Mouse (Mus musculus) forebrain, postnatal 0 days (tissue): ENCODE measurements around the gene Hdac11. TPM values are rescaled to one million over a fixed set of nuclear protein-coding genes. Genes with fewer than 3 reads are reported as not detected.

Experiments used
- ATAC-seq: fragments of 200-750 bp; cut with Nextera tagmentation; 2 replicates; pipeline ENCODE4 v1.8.0; 2017; ENCODE audit warnings: mild to moderate bottlenecking, moderate library complexity
- DNase-seq: peaks from one replicate; pipeline ENCODE4 v3.0.0-alpha.2; 2015
- H3K27ac ChIP-seq: fragments of 300-500 bp; sonication (generic); 2 replicates; pipeline ENCODE4 v1.5.1; 2014; ENCODE audit warnings: low read depth, mild to moderate bottlenecking, antibody characterized with exemption, low read length, moderate library complexity, mixed read lengths
- H3K27me3 ChIP-seq: fragments of 300-500 bp; sonication (generic); 2 replicates; pipeline ENCODE4 v1.6.1; 2014; ENCODE audit warnings: mild to moderate bottlenecking, low read length, mixed read lengths; ENCODE audit not compliant: insufficient read depth
- H3K36me3 ChIP-seq: fragments of 300-500 bp; sonication (generic); 2 replicates; pipeline ENCODE4 v1.6.1; 2014; ENCODE audit warnings: mild to moderate bottlenecking, moderate library complexity; ENCODE audit not compliant: insufficient read depth
- H3K4me1 ChIP-seq: fragments of 300-500 bp; sonication (generic); 2 replicates; pipeline ENCODE4 v1.6.1; 2014; ENCODE audit warnings: antibody characterized with exemption; ENCODE audit not compliant: insufficient read depth
- H3K4me2 ChIP-seq: fragments of 300-500 bp; sonication (generic); 2 replicates; pipeline ENCODE4 v1.6.1; 2014; ENCODE audit warnings: low read depth, mild to moderate bottlenecking, moderate library complexity
- H3K4me3 ChIP-seq: fragments of 300-500 bp; sonication (generic); 2 replicates; pipeline ENCODE4 v1.5.1; 2014; ENCODE audit warnings: low read depth, low read length, mixed read lengths
- H3K9ac ChIP-seq: fragments of 300-500 bp; sonication (generic); 2 replicates; pipeline ENCODE4 v1.6.1; 2014; ENCODE audit warnings: mild to moderate bottlenecking
- H3K9me3 ChIP-seq: fragments of 300-500 bp; sonication (generic); 2 replicates; pipeline ENCODE4 v1.6.1; 2016; ENCODE audit warnings: low read length
- CTCF ChIP-seq: sonication (generic); IDR thresholded peaks from 2 replicates; pipeline ENCODE4 v1.5.1; 2016; ENCODE audit warnings: antibody characterized with exemption, control low read depth, low read depth
- WGBS: fragments of 180-500 bp; shearing (Covaris S2); extraction: QIAGEN DNeasy Blood & Tissue Kit; methylation state at CpG from one replicate; pipeline ENCODE4 v1.1.7; 2014; 5-methylcytosine and 5-hydroxymethylcytosine counted together
- polyA plus RNA-seq: library from polyadenylated mRNA; unstranded; fragments of >200 nt; fragmentation: Nextera tagmentation; extraction: Ambion mirVana; gene quantifications from 2 replicates; pipeline ENCODE4 v1.2.1, GENCODE M21; 2015
- total RNA-seq: library from RNA; depleted of rRNA; stranded (reverse); fragments of >200 nt; gene quantifications from 2 replicates; pipeline ENCODE4 v1.2.3, GENCODE M21; 2014; rRNA removed

Gene Hdac11
- total RNA-seq = 70.3 and 81.0 TPM in 2 replicates
- polyA plus RNA-seq = 27.4 and 34.5 TPM in 2 replicates

GRCm38 (mm10) chr6:91156554-91157236, at the start of gene Hdac11:
Hdac11 (plus strand) TSS chr6:91156665.
- peak; percentile 86 for ATAC-seq
- under 1% methylated on average over 38 of the region's 42 CpGs for WGBS
- peak within 1 kb of the TSS; percentile 78 for H3K9ac ChIP-seq

GRCm38 (mm10) chr6:91108301-91108916, 48.1 kb upstream of the Hdac11 start:
- DNase-seq = no peak

More at GRCm38 (mm10) chr6:91156554-91157236, at the start of gene Hdac11:
- H3K9me3 ChIP-seq = no peaks in the 10 kb centered on the region
- peak within 1 kb of the TSS; percentile 83 for H3K27ac ChIP-seq
- peak within 1 kb of the TSS; percentile 90 for H3K4me2 ChIP-seq
- DNase-seq = peak; percentile 88
- H3K27me3 ChIP-seq = no peaks in the 10 kb centered on the region
- TF ChIP-seq CTCF = 0 out of 2 replicates have a peak, but pooled peaks have one; percentile 9
- peaks cover 58% of the 10 kb centered on the region for H3K4me1 ChIP-seq
- peak within 1 kb of the TSS; percentile 58 for H3K4me3 ChIP-seq
- no peaks in the 10 kb centered on the region; the same call in 1 of the 2 replicates for H3K36me3 ChIP-seq

GRCm38 (mm10) chr6:91108917-91109450, 47.5 kb upstream of the Hdac11 start:
- H3K4me2 ChIP-seq = no peak overlapping the region
- H3K4me3 ChIP-seq = no peak overlapping the region
- TF ChIP-seq CTCF = no peak
- DNase-seq (no peak), ATAC-seq (no peak)
- H3K27ac ChIP-seq = no peak overlapping the region
- H3K27me3 ChIP-seq = no peaks in the 10 kb centered on the region
- H3K36me3 ChIP-seq = no peaks in the 10 kb centered on the region
- WGBS = 85% methylated on average over 2 of the region's 2 CpGs
- no peaks in the 10 kb centered on the region for H3K9me3 ChIP-seq
- no peak overlapping the region for H3K9ac ChIP-seq
- no peaks in the 10 kb centered on the region for H3K4me1 ChIP-seq

More at GRCm38 (mm10) chr6:91108301-91108916, 48.1 kb upstream of the Hdac11 start:
- no peak overlapping the region for H3K9ac ChIP-seq
- WGBS = 74% methylated on average over 3 of the region's 3 CpGs
- H3K27me3 ChIP-seq = no peaks in the 10 kb centered on the region
- no peak overlapping the region for H3K4me3 ChIP-seq
- TF ChIP-seq CTCF = no peak
- no peak; the same call in 1 of the 2 replicates for ATAC-seq
- H3K4me1 ChIP-seq = no peaks in the 10 kb centered on the region
- no peaks in the 10 kb centered on the region for H3K36me3 ChIP-seq
- no peak overlapping the region for H3K4me2 ChIP-seq
- H3K27ac ChIP-seq = no peak overlapping the region
- no peaks in the 10 kb centered on the region for H3K9me3 ChIP-seq

GRCm38 (mm10) chr6:91109489-91109888, 47.0 kb upstream of the Hdac11 start:
- H3K9me3 ChIP-seq = no peaks in the 10 kb centered on the region
- 0 out of 2 replicates have a peak, but pooled peaks cover under 1% of the 10 kb centered on the region for H3K4me1 ChIP-seq
- H3K27me3 ChIP-seq = no peaks in the 10 kb centered on the region
- no peak overlapping the region for H3K4me3 ChIP-seq
- no peak for DNase-seq
- H3K36me3 ChIP-seq = no peaks in the 10 kb centered on the region
- no peak overlapping the region for H3K4me2 ChIP-seq
- H3K9ac ChIP-seq = no peak overlapping the region
- no peak for TF ChIP-seq CTCF
- H3K27ac ChIP-seq = no peak overlapping the region
- no peak for ATAC-seq

- no peaks in the 10 kb centered on the region for H3K36me3 ChIP-seq
- no peak overlapping the region for H3K9ac ChIP-seq
- no peak for ATAC-seq
- H3K27me3 ChIP-seq = no peaks in the 10 kb centered on the region
- peaks cover 10% of the 10 kb centered on the region for H3K4me1 ChIP-seq
- 85% methylated on average over 13 of the region's 13 CpGs for WGBS
- no peak overlapping the region for H3K4me2 ChIP-seq
- no peak overlapping the region for H3K27ac ChIP-seq
- no peaks in the 10 kb centered on the region for H3K9me3 ChIP-seq
- TF ChIP-seq CTCF = no peak
- DNase-seq = no peak
- no peak overlapping the region for H3K4me3 ChIP-seq
These were observed 46.0 kb upstream of the Hdac11 start for GRCm38 (mm10) chr6:91110323-91111020.

GRCm38 (mm10) chr6:91111141-91111953, 45.1 kb upstream of the Hdac11 start:
- Histone ChIP-seq H3K36me3 (no peaks in the 10 kb centered on the region), H3K9ac (no peak overlapping the region), H3K4me2 (no peak overlapping the region), H3K27ac (no peak overlapping the region), H3K9me3 (no peaks in the 10 kb centered on the region), H3K4me1 (peaks cover 17% of the 10 kb centered on the region), H3K27me3 (no peaks in the 10 kb centered on the region), H3K4me3 (no peak overlapping the region)
- DNase-seq (no peak), ATAC-seq (no peak)
- WGBS = 91% methylated on average over 10 of the region's 10 CpGs
- TF ChIP-seq CTCF = no peak
